Mouse (Mus musculus): ENCODE measurements around the gene Oprl1. TPM values are rescaled to one million over a fixed set of nuclear protein-coding genes. Genes with fewer than 3 reads are reported as not detected.

Oprl1 gene
- total RNA-seq, 2 experiments from 2014 or later = 48.7 to 53.2 TPM

- Histone ChIP-seq H3K4me3 (no peak overlapping the region), H3K27ac (peak overlapping the region; percentile 96)
- intact Hi-C loops (cut with DNase I) = loop anchor here (1.0 to 5.0 kb wide), 2 partner anchors 19 to 76 kb away; no protein-coding TSS in a partner anchor
- DNase-seq (ENCODE audit: extremely low spot score in 1 of 2, low spot score in 2 of 2) = peak; percentile 64 to 79
- peak; percentile 99 for TF ChIP-seq CTCF (IDR thresholded peaks at IDR 0.05)
Measured at GRCm38 (mm10) chr2:181678780-181679179, 36.0 kb upstream of the Oprl1 start.

DNA sequence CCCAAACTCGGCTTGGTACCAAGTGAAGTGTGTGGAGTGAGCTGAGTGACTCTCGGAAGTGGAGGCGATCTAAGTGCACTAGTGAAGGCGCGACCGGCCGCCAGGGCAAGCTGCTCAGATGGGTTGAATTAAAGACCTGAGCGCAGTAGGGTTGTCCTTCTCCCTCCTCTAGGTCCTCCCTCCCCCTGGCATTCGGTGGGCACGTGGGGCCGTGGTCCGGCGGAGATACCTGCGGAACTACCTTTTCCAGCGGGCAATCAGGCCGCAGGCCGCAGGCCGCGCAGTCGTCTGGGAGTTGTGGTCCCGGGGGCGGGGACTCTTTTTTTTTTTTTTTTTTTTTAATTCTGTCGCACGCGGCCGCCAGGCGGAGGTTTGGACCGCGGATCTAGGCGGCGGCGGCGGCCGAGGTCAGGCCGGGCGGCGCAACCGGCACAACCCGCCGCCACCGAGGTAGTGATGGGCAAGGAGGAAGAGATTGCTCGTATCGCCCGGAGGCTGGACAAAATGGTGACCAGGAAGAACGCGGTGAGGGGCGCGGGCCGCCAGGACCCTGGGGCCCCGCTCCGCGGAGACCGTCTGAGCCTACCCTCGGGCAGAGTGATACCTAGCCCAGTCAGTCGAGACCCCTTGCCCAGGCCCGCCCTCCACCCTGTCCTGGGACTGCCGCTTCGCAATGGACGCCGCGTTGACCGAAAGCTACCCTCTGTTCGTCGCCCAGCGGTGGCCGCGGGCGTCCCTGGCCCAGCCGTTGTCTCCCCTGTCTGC is 34.7 kb upstream of the Oprl1 start, which contains the start of gene Tcea2:
TSS of gene Tcea2 (plus strand) at position 360 of the 765 bp plus-strand sequence.
- TF ChIP-seq CTCF (IDR thresholded peaks at IDR 0.05) = peak; percentile 42
- DNase-seq (ENCODE audit: extremely low spot score in 1 of 2, low spot score in 2 of 2) = peak; percentile 72 to 73
- Histone ChIP-seq H3K4me3 (peak within 1 kb of the TSS; percentile 95), H3K27ac (peak within 1 kb of the TSS; percentile 96)
- intact Hi-C loops (cut with DNase I) = loop anchor here (5.0 kb wide), 1 partner anchor 78 kb away; no protein-coding TSS in a partner anchor

DNA sequence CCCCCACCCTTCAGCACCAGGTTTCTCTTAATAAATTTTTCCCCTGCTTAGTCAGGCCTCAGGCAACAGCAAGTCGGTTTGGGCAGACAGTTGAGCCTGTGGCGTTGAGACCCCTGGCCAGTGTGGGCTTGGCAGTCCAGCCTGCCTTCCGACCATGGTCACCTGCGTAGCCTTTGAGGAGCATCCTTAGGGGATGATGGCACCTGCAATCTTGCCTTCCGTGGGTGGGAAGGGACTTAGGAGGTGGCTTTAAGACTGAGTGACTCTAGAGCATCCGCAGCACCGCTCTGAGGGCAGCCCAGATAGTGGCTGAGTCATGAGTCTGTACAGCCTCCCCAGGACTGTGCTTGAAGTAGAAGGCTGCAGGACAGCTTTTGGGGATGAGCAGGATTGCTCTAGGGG is 34.1 kb upstream of the Oprl1 start:
- Histone ChIP-seq H3K27ac (peak overlapping the region; percentile 96), H3K4me3 (peak overlapping the region; percentile 95)
- no peak for TF ChIP-seq CTCF (IDR thresholded peaks at IDR 0.05)
- intact Hi-C loops (cut with DNase I) = no loop called here
- DNase-seq (ENCODE audit: extremely low spot score in 1 of 2, low spot score in 2 of 2) = peak in 1 of 2 experiments; percentile 42

- Histone ChIP-seq H3K4me3 (no peak overlapping the region), H3K27ac (no peak overlapping the region)
- TF ChIP-seq CTCF (IDR thresholded peaks at IDR 0.05) = no peak
- intact Hi-C loops (cut with DNase I) = no loop called here
- no peak for DNase-seq (ENCODE audit: extremely low spot score in 1 of 2, low spot score in 2 of 2)
Measured at GRCm38 (mm10) chr2:181681978-181682377, 32.8 kb upstream of the Oprl1 start.

DNA sequence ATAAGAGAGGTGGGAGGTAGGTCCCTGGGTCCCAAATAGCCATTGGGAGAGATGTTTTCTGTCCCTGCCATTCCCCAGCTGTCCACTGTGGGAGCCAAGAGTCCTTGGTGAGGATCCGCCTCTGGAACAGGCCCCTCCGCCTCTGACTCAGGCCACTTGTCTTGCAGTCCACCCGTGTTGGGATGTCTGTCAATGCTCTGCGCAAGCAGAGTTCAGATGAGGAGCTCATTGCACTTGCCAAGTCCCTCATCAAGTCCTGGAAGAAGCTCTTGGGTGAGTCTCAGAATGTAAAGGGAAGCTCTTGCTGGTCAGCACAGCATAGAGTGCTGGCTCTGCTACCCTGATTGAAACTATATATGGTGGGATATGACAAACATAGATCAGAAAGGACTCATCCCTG is 31.4 kb upstream of the Oprl1 start:
- DNase-seq (ENCODE audit: extremely low spot score in 1 of 2, low spot score in 2 of 2) = no peak
- TF ChIP-seq CTCF (IDR thresholded peaks at IDR 0.05) = no peak
- intact Hi-C loops (cut with DNase I) = no loop called here
- Histone ChIP-seq H3K27ac (no peak overlapping the region), H3K4me3 (no peak overlapping the region)

DNA sequence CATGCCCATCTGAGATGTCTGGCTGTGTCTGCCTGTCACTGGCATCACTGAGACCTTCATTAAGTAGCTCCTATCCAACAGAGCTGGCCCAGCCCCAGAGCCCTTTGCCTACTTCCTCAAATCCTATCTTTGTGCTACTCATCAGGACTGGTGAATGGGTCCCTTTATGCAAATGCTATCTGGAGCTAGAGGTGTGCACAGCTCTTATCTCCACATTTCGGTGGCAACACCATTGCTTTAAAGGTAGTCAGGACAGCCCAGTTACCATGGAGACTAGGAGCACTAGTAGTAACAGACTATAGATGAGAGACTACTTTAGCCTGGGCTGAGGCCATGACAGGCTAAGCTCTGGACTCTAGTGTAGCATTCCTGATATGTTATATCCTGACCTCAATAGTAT is 30.1 kb upstream of the Oprl1 start:
- Histone ChIP-seq H3K27ac (no peak overlapping the region), H3K4me3 (no peak overlapping the region)
- no peak for DNase-seq (ENCODE audit: extremely low spot score in 1 of 2, low spot score in 2 of 2)
- no peak for TF ChIP-seq CTCF (IDR thresholded peaks at IDR 0.05)
- intact Hi-C loops (cut with DNase I) = no loop called here

- no peak for TF ChIP-seq CTCF (IDR thresholded peaks at IDR 0.05)
- DNase-seq (ENCODE audit: extremely low spot score in 1 of 2, low spot score in 2 of 2) = no peak
- Histone ChIP-seq H3K4me3 (no peak overlapping the region), H3K27ac (no peak overlapping the region)
- intact Hi-C loops (cut with DNase I) = no loop called here
Measured at GRCm38 (mm10) chr2:181685686-181686085, 29.1 kb upstream of the Oprl1 start.

DNA sequence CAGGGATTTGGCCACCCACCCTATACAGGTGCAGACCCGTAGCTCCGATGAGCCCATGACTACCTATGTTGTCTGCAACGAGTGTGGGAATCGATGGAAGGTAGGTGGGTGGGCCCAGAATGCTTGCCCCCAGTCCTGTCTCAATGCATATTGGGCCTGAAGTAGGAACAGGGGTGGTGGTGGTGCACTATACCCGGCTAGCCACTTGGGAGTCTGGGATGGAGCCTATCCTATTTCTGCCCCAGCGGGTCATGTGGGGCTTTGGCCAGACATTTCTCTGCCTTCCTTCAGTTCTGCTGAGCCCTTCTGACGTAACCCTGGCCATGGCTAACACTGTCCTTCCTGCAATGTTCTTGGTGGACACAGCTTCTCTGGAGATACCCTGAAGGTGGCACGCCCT is 27.2 kb upstream of the Oprl1 start:
- Histone ChIP-seq H3K4me3 (no peak overlapping the region), H3K27ac (no peak overlapping the region)
- intact Hi-C loops (cut with DNase I) = no loop called here
- TF ChIP-seq CTCF (IDR thresholded peaks at IDR 0.05) = no peak
- no peak for DNase-seq (ENCODE audit: extremely low spot score in 1 of 2, low spot score in 2 of 2)

DNA sequence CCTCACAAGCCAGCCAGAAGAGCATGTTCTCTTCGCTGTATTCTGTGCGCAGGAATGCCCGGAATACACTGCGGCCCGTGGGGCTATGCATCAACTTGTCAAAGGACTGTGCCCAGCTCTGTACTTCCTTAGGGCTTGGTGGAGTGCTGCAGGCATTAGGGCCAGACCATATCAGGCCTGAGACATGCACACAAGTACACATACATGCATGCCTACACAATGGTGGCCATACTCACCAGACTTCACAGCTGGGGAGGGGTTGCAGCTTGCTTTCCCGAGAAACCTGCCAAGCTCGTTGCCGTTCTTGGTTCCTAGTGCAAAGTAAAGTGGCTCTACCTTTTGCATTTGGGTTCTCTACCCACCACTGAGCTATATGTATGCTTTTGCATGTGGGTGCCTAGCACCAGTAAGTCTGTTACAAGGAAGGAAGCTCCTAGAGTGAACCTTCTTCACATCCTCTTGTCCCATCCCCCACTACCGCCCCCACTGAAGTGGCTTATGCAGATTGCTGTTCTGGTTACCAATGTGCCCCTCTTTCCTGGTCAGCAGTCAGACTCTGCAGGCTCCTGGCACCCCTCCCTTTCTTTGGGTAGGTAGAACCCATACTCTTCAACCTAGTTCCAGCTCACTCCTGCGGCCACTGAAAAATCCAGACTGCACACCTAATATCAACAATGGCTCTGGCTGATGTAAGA is 25.2 kb upstream of the Oprl1 start:
- intact Hi-C loops (cut with DNase I) = no loop called here
- no peak overlapping the region for H3K4me3 ChIP-seq
- DNase-seq (ENCODE audit: extremely low spot score in 1 of 2, low spot score in 2 of 2) = no peak
- no peak for TF ChIP-seq CTCF (IDR thresholded peaks at IDR 0.05)
- H3K27ac ChIP-seq = no peak overlapping the region

DNA sequence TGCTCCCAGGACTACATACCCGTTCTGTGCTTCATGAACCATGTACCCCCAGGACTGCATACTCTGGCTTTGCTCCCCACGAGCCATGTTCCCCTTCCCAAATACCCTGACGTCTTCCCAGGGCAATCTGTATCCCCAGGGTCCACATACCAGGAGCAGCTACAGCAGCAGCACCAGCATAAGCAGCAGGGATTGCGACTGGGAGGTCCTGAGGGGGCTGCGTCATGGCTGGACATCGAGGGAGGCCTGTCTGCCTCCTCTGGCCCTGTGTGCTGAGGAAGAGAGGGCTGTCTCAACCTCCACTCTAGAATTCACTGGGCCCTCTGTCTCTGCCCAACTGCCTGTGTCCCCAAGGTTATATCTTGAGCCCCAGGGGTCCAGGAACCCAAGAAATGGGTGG is 23.7 kb upstream of the Oprl1 start:
- no peak for DNase-seq (ENCODE audit: extremely low spot score in 1 of 2, low spot score in 2 of 2)
- Histone ChIP-seq H3K27ac (no peak overlapping the region; the same call in 1 of the 2 replicates), H3K4me3 (no peak overlapping the region)
- no peak for TF ChIP-seq CTCF (IDR thresholded peaks at IDR 0.05)
- intact Hi-C loops (cut with DNase I) = no loop called here

DNA sequence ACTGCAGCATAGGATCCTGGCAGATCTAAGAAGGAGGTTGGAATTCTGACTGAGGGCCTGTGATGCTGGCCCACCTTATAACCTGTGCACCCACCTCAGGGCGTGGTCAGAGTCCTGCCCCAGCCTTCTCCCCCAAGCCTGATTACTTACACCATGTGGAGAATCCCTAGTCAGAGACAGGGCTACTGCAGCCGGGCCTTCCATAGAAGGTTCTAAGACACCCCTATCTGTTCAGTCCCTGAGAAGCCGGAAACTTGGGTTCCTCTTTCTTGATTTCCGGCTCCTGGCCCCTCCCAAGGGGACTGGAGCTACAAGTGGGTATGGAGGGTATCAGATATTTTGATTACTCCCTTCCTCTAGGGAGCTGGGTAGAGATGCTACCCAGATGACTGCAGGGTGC is 23.2 kb upstream of the Oprl1 start:
- DNase-seq (ENCODE audit: extremely low spot score in 1 of 2, low spot score in 2 of 2) = no peak
- no peak for TF ChIP-seq CTCF (IDR thresholded peaks at IDR 0.05)
- intact Hi-C loops (cut with DNase I) = no loop called here

DNA sequence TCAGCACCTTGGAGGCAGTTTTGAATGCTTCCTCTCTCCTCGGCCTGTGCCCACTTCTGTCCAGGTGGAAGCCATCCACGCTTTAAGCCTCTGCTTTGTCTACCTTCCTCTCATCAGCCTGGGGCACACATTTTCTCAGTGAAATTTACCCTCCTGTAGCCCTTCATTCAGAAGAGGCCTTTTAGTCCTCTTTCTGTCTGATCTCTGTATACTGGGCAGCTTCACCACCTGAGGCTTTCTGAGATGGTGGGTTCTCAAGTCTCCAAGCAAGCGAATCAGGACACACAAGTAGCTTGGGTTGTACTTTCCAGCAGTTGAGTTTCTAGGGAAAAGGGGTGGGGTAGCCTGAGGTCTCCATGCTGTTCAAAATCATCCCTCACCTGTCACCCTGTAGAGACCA is 22.5 kb upstream of the Oprl1 start:
- no peak for DNase-seq (ENCODE audit: extremely low spot score in 1 of 2, low spot score in 2 of 2)
- intact Hi-C loops (cut with DNase I) = no loop called here
- no peak for TF ChIP-seq CTCF (IDR thresholded peaks at IDR 0.05)
- Histone ChIP-seq H3K4me3 (no peak overlapping the region), H3K27ac (no peak overlapping the region)

More for the DNA sequence above, 23.2 kb upstream of the Oprl1 start:
- no peak overlapping the region for H3K27ac ChIP-seq
- no peak overlapping the region for H3K4me3 ChIP-seq
